Mouse (Mus musculus) neural tube, embryonic 15.5 days (tissue): ENCODE results near the gene Map3k10. TPM values are rescaled to one million over a fixed set of nuclear protein-coding genes. Genes with fewer than 3 reads are reported as not detected.

Source experiments
- ATAC-seq: fragments of 200-750 bp; cut with Nextera tagmentation; 2 replicates; pipeline ENCODE4 v1.8.0; 2017; ENCODE audit warnings: mild to moderate bottlenecking, moderate TSS enrichment, moderate library complexity; ENCODE audit not compliant: low FRiP score
- H3K27ac ChIP-seq: fragments of 300-500 bp; sonication (generic); replicated peaks from 2 replicates; pipeline ENCODE4 v1.5.1; 2015; ENCODE audit warnings: mild to moderate bottlenecking, inconsistent platforms
- H3K27me3 ChIP-seq: fragments of 300-500 bp; sonication (generic); replicated peaks from 2 replicates; pipeline ENCODE4 v1.6.1; 2015; ENCODE audit warnings: inconsistent platforms
- H3K36me3 ChIP-seq: fragments of 300-500 bp; sonication (generic); 2 replicates; pipeline ENCODE4 v1.6.1; 2015; ENCODE audit warnings: inconsistent platforms
- H3K4me1 ChIP-seq: fragments of 300-500 bp; sonication (generic); 2 replicates; pipeline ENCODE4 v1.6.1; 2015; ENCODE audit warnings: inconsistent platforms
- H3K4me2 ChIP-seq: fragments of 300-500 bp; sonication (generic); 2 replicates; pipeline ENCODE4 v1.6.1; 2015; ENCODE audit warnings: inconsistent platforms, mild to moderate bottlenecking, moderate library complexity
- H3K4me3 ChIP-seq: fragments of 300-500 bp; sonication (generic); replicated peaks from 2 replicates; pipeline ENCODE4 v1.5.1; 2015; ENCODE audit warnings: mild to moderate bottlenecking, inconsistent platforms
- H3K9ac ChIP-seq: fragments of 300-500 bp; sonication (generic); replicated peaks from 2 replicates; pipeline ENCODE4 v1.6.1; 2015; ENCODE audit warnings: mild to moderate bottlenecking, inconsistent platforms
- H3K9me3 ChIP-seq: fragments of 300-500 bp; sonication (generic); replicated peaks from 2 replicates; pipeline ENCODE4 v1.6.1; 2016; ENCODE audit warnings: inconsistent platforms
- WGBS: fragments of 180-500 bp; shearing (Covaris S2); methylation state at CpG from one replicate; pipeline ENCODE4 v1.1.7; 2015; ENCODE audit warnings: mixed read lengths; 5-methylcytosine and 5-hydroxymethylcytosine counted together
- polyA plus RNA-seq: library from polyadenylated mRNA; unstranded; fragments of >200 nt; fragmentation: Nextera tagmentation; extraction: Ambion mirVana; gene quantifications from 2 replicates; pipeline ENCODE4 v1.2.1, GENCODE M21; 2015

Map3k10 gene
- polyA plus RNA-seq, result 15.3 and 21.0 TPM in 2 replicates

DNA sequence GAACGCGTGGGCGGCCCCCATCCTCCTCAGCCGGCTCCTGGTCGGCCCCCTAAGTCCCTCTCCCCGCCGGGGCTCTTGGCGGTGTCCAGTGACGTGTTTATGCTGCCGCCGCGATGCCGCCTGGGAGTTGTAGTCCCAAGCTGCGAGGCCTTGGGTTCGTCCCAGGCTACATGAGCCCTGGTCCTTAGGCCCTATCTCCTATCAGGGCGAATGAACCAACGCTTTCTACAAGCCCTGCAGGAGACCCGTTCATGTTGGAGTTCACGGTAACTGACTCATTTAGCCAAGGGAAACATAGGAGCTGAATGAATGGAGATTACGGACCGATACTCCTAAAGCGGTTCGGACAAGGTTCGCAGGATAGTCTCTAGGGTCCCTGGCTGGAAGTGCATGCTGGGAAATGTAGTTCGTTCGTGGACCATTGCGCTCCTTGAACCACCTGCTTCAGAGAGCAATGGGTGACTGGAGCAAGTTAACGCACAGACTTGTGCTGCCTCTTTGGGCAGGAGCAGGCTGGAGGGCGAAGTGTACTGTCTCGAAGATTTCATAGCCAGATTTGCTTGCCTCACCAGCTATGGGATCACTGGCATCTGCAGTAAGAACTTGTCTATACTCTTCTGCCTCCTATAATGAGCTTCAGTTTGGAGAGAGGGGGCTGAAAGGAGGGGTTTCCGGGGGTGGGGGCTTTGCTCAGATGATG is at the start of gene Map3k10:
Gene Map3k10, minus strand, starts transcription at position 77 of the 700 bp plus-strand sequence.
- 1% methylated on average over 29 of the region's 31 CpGs for WGBS

DNA sequence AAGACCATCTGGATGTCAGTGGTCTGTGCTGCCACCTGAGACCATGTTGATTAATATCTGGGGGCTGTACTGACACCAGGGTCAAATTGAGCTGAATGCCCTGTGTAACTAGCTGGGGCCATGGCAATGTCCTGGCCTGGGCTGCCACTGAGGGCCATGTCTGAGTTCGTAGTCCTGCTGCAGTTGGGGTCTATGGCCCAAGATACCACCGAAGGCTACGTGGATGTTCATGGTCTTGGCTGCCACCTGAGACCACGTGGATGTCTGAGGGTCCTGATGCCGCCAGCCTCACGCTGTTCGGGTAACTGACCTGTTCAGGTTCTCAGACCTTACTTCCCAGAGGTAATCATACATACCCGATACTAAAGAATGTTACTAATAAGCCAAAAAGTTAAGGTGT is 47.6 kb upstream of the Map3k10 start:
- ATAC-seq, result no peak
- Histone ChIP-seq H3K4me3 (no peak overlapping the region), H3K27me3 (no peaks in the 10 kb centered on the region), H3K4me2 (no peak overlapping the region), H3K9me3 (no peaks in the 10 kb centered on the region), H3K9ac (no peak overlapping the region), H3K36me3 (no peaks in the 10 kb centered on the region), H3K4me1 (no peaks in the 10 kb centered on the region), H3K27ac (no peak overlapping the region)
- 93% methylated on average over 8 of the region's 8 CpGs for WGBS

More for the DNA sequence above, at the start of gene Map3k10:
- no peaks in the 10 kb centered on the region for H3K9me3 ChIP-seq
- H3K27ac ChIP-seq, result peak within 1 kb of the TSS; percentile 95
- ATAC-seq, result peak; percentile 95
- H3K4me2 ChIP-seq, result peak within 1 kb of the TSS; percentile 89
- peak within 1 kb of the TSS; percentile 82 for H3K9ac ChIP-seq
- H3K4me3 ChIP-seq, result peak within 1 kb of the TSS; percentile 80
- no peaks in the 10 kb centered on the region for H3K27me3 ChIP-seq
- H3K36me3 ChIP-seq, result peaks cover 14% of the 10 kb centered on the region
- peaks cover 44% of the 10 kb centered on the region for H3K4me1 ChIP-seq

DNA sequence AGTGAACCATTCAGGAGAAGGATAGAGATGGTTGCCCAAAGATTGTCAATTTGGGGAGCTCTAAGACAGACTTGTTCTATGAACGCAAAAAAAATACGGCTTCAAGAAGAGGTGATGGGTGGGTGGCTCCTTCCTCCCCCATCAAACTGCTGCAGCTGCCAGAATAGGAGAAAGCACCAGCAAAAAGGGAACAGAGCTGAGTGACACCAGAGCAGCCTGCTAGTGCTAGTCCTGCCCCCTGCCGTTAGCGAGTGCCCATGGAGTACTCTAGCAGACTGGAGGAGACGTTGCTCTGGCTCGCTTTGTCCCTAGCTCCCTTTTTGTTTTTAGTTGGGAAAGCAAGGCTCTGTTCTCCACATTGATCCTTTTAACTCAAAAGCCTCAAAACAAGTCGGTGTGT is 36.0 kb upstream of the Map3k10 start:
- no peak overlapping the region for H3K9ac ChIP-seq
- peaks cover 7% of the 10 kb centered on the region for H3K9me3 ChIP-seq
- ATAC-seq, result no peak
- no peak overlapping the region for H3K4me2 ChIP-seq
- WGBS, result 89% methylated on average over 7 of the region's 7 CpGs
- H3K4me3 ChIP-seq, result no peak overlapping the region
- no peak overlapping the region for H3K27ac ChIP-seq
- H3K36me3 ChIP-seq, result peaks cover 4% of the 10 kb centered on the region; the same call in 1 of the 2 replicates
- no peaks in the 10 kb centered on the region for H3K4me1 ChIP-seq
- no peaks in the 10 kb centered on the region for H3K27me3 ChIP-seq

DNA sequence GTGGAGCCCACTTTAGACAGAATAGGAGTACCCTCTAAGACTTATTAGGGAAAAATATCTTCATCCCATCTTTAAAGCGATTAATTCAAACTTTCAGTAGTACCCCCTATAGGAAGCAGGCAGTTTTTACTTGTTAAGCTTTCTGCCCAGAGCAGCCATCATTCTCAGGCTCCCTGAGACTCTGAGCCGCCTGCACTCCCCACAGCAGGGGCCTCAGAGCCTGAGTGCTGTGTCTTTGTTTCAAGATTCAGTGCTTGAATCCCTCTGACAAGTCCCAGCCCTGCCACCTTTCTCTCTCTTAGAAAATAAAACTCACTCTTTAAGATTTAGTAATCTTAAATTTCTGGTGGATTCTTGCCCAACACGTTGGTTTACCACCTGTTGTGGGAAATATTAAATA is 22.3 kb upstream of the Map3k10 start:
- 34% methylated on average over 3 of the region's 3 CpGs for WGBS
- ATAC-seq, result no peak

DNA sequence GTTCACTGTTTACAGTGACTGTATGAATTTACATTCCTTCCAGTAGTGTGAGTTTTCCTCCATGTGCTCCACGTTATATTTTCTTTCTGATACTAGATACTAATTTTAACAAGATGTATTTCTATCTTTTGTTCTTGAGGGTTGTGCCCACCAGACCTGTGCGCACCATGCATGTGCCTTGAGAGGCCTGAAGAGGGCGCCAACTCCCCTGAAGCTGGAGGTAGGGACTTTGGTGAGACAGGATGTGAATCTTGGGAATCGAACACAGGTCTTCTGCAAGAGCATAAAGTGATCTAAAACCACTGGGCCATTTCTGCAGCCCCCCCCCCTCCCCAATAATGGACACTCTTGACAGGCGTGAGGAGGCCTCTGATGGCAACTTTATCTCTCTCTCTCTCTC is 16.7 kb upstream of the Map3k10 start:
- no peak overlapping the region for H3K4me3 ChIP-seq
- H3K9ac ChIP-seq, result no peak overlapping the region
- WGBS, result 44% methylated on average over 5 of the region's 5 CpGs
- no peaks in the 10 kb centered on the region for H3K9me3 ChIP-seq
- ATAC-seq, result no peak
- H3K36me3 ChIP-seq, result 0 out of 2 replicates have a peak, but pooled peaks cover 5% of the 10 kb centered on the region
- H3K4me1 ChIP-seq, result peaks cover 13% of the 10 kb centered on the region
- H3K4me2 ChIP-seq, result no peak overlapping the region
- no peaks in the 10 kb centered on the region for H3K27me3 ChIP-seq
- H3K27ac ChIP-seq, result no peak overlapping the region

More for the DNA sequence above, 22.3 kb upstream of the Map3k10 start:
- no peaks in the 10 kb centered on the region for H3K27me3 ChIP-seq
- no peaks in the 10 kb centered on the region for H3K4me1 ChIP-seq
- no peaks in the 10 kb centered on the region for H3K9me3 ChIP-seq
- H3K27ac ChIP-seq, result no peak overlapping the region
- no peak overlapping the region for H3K9ac ChIP-seq
- no peak overlapping the region for H3K4me2 ChIP-seq
- peaks cover 23% of the 10 kb centered on the region for H3K36me3 ChIP-seq
- no peak overlapping the region for H3K4me3 ChIP-seq

DNA sequence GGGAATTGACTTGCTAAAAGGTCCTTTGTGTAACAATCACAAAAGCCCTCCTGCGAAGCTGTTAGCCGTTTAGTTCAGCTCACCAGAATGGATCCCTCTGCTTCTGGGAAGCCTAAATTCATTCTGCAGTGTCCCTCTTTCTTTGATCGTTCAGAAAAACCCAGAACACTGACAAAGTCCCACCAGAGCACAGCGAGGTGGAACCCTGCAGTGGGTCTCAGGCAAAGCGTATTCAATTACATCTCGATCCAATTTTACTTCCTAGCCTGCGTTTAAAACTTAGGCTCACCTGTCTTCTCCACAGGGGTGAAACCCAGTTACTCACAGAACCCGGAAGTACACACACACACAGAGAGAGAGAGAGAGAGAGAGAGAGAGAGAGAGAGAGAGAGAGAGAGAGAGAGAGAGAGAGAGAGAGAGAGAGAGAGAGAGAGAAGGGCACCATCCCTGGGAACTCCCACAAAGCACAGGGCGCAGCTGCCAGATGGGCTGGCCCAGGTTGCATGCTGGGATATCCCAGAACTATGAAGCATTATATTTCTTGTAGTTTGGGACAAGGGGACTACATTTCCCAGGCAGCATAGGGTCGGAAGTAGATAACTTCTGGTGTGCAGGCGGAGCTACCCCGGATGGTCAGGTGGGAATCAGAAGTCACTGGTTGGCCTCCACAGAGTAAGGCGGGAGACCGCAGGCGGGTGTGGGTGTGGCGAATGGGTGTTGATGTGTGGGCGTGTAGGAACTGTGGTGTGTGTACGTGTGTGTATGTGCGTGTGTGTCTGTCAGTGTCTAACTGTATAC is 14.6 kb upstream of the Map3k10 start, which contains the start of gene Zfp607b:
Gene Zfp607b, plus strand, starts transcription at position 526 of the 798 bp plus-strand sequence.
- peak; percentile 97 for ATAC-seq
- Histone ChIP-seq H3K27me3 (no peaks in the 10 kb centered on the region), H3K4me1 (peaks cover 17% of the 10 kb centered on the region), H3K36me3 (no peaks in the 10 kb centered on the region), H3K27ac (peak within 1 kb of the TSS; percentile 80), H3K4me2 (peak within 1 kb of the TSS; percentile 72), H3K4me3 (peak within 1 kb of the TSS; percentile 49), H3K9ac (peak within 1 kb of the TSS; percentile 61), H3K9me3 (no peaks in the 10 kb centered on the region)
- WGBS, result under 1% methylated on average over 19 of the region's 19 CpGs

DNA sequence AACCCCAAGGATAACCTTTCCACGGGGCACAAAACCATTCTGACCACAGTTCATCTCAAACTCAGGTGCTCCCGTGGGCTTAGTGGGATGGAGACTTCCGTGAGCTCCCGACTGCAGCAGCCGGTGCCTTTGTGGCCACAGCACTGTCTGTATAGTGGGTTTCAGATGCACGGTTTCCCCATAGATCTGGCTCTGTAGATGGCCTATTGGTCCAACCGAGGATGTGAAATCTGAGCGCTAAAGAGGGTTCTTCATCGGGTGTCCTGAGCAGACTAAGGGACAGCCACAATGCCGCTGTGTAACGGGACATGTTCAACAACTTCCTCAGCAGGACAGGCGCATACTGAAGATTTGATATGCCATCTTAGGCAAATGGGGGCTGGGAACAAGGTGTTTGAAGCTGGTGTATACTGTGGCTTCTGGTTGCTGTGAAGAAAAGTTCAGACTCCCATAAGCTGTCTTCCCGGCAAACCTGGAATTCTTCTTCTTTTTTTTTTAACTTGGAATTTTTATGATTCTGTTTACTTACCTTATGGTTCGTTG is 13.9 kb upstream of the Map3k10 start:
- H3K4me2 ChIP-seq, result peak overlapping the region; percentile 72
- peak overlapping the region; percentile 49 for H3K4me3 ChIP-seq
- peak overlapping the region; percentile 61 for H3K9ac ChIP-seq
- ATAC-seq, result no peak
- no peaks in the 10 kb centered on the region for H3K9me3 ChIP-seq
- H3K27me3 ChIP-seq, result no peaks in the 10 kb centered on the region
- H3K27ac ChIP-seq, result peak overlapping the region; percentile 80
- H3K4me1 ChIP-seq, result peaks cover 17% of the 10 kb centered on the region
- WGBS, result 39% methylated on average over 14 of the region's 14 CpGs
- no peaks in the 10 kb centered on the region for H3K36me3 ChIP-seq

DNA sequence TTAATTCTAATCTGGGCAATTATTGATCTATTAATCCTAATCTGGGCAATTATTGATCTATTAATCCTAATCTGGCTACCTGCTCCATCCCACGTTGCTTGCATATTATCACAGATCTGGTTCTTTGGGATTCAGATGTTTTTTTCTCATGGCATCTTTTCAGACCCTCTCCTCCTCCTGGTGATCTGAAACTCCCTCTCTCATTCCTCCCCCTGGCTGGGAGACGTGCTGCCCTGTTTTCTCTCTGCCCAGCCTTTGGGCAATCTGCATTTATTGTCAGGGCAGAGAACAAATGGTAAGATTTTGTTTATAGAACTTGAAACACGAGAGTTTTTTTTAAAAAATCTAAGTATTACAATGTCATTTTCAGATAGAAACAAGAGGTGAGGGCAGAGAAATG is 13.4 kb upstream of the Map3k10 start:
- ATAC-seq, result no peak
- Histone ChIP-seq H3K4me1 (peaks cover 17% of the 10 kb centered on the region), H3K27me3 (no peaks in the 10 kb centered on the region), H3K9ac (no peak overlapping the region), H3K4me2 (peak overlapping the region; percentile 72), H3K27ac (no peak overlapping the region), H3K36me3 (no peaks in the 10 kb centered on the region), H3K4me3 (no peak overlapping the region), H3K9me3 (no peaks in the 10 kb centered on the region)
- WGBS, result 75% methylated on average over 3 of the region's 3 CpGs

DNA sequence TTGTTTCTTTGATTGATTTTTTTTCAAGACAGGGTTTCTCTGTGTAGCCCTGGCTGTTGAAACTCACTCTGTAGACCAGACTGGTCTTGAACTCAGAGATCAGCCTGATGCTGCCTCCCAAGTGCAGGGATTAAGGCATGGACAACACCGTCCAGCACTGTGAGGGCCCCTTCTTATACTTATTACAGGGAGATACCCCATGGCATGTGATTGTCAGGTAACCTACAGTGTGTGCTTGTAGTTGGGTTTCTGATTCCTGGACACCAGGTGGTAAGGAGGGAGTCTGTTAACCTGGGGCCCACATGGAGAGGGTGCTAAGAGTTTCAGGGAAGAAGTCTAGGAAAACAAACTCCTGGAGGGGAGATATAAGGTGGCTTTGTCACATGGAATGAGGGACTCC is 12.6 kb upstream of the Map3k10 start:
- no peak overlapping the region for H3K4me2 ChIP-seq
- no peaks in the 10 kb centered on the region for H3K27me3 ChIP-seq
- H3K9me3 ChIP-seq, result no peaks in the 10 kb centered on the region
- H3K4me3 ChIP-seq, result no peak overlapping the region
- WGBS, result 89% methylated on average over 1 of the region's 1 CpGs
- no peak overlapping the region for H3K9ac ChIP-seq
- H3K4me1 ChIP-seq, result peaks cover 17% of the 10 kb centered on the region
- no peak for ATAC-seq
- no peak overlapping the region for H3K27ac ChIP-seq
- H3K36me3 ChIP-seq, result no peaks in the 10 kb centered on the region

DNA sequence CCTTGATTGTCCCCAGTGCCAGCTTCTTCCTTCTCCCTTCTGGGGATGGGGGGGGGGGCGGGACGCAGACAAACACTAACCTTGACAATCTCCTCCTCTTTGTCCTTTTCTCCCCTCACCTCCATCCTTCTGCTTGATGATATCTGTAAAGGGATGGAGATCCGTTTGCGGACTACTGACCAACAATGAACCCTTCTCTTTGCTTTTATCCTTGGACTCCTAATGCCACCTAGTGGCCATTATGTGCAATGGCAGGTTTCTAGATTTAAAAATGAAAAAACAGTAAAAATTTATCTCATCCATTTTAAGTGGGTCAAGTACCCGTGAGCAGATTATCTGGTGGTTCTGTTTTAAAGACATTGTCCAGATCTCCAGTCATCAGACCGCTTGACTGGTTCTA is 11.3 kb upstream of the Map3k10 start:
- Histone ChIP-seq H3K36me3 (no peaks in the 10 kb centered on the region), H3K27ac (no peak overlapping the region), H3K9me3 (no peaks in the 10 kb centered on the region), H3K4me1 (peaks cover 17% of the 10 kb centered on the region), H3K27me3 (no peaks in the 10 kb centered on the region), H3K4me3 (peak overlapping the region; percentile 24; the same call in 1 of the 2 replicates), H3K4me2 (peak overlapping the region; percentile 48), H3K9ac (no peak overlapping the region)
- under 1% methylated on average over 6 of the region's 6 CpGs for WGBS
- ATAC-seq, result no peak

DNA sequence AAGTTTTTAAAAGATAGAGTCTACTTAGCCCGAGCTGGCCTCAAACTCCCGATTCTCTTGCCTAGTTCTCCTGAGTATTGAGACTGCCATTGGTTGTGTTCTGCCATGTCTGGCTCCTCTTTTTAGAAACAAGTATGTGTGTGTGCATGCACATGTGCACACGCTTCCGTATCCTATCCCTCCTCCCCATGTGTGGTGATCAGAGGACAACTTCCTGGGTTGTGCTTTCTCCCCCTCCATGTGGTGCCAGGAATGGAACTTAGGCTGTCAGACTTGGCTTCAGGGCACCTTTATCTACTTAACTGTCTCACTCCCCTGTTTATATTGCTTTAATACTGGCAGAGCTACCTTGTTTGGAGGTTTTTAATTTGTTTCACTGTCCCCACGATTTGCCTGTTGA is 10.8 kb upstream of the Map3k10 start:
- peak overlapping the region; percentile 24; the same call in 1 of the 2 replicates for H3K4me3 ChIP-seq
- no peaks in the 10 kb centered on the region for H3K36me3 ChIP-seq
- H3K9ac ChIP-seq, result no peak overlapping the region
- H3K9me3 ChIP-seq, result no peaks in the 10 kb centered on the region
- H3K4me2 ChIP-seq, result peak overlapping the region; percentile 48
- peaks cover 15% of the 10 kb centered on the region for H3K4me1 ChIP-seq
- no peak for ATAC-seq
- H3K27me3 ChIP-seq, result no peaks in the 10 kb centered on the region
- H3K27ac ChIP-seq, result no peak overlapping the region
- WGBS, result 46% methylated on average over 5 of the region's 5 CpGs
